Mouse (Mus musculus): ENCODE results near the gene Maco1. TPM values are rescaled to one million over a fixed set of nuclear protein-coding genes. Genes with fewer than 3 reads are reported as not detected.

Gene Maco1
- polyA plus RNA-seq, 1 experiment from 2014 or later = 115 TPM

Other genes with a start within 250 kb of the Maco1 start
- gene Man1c1, start 149.1 kb downstream of the Maco1 start, polyA plus RNA-seq (2014; fragmentation: Nextera tagmentation; extraction: Ambion mirVana) = 5.6 and 7.3 TPM in 2 replicates
- gene Ldlrap1, start 85.3 kb downstream of the Maco1 start, polyA plus RNA-seq (2014; fragmentation: Nextera tagmentation; extraction: Ambion mirVana) = 0.70 and 3.0 TPM in 2 replicates
- 1.8 and 2.1 TPM in 2 replicates for gene Rhd, start 11.2 kb upstream of the Maco1 start, polyA plus RNA-seq (2014; fragmentation: Nextera tagmentation; extraction: Ambion mirVana)
- 207 and 212 TPM in 2 replicates for gene Tmem50a, start 61.7 kb upstream of the Maco1 start, polyA plus RNA-seq (2014; fragmentation: Nextera tagmentation; extraction: Ambion mirVana)
- 484 and 511 TPM in 2 replicates for gene Rsrp1, start 70.2 kb upstream of the Maco1 start, polyA plus RNA-seq (2014; fragmentation: Nextera tagmentation; extraction: Ambion mirVana)
- 52.4 and 59.8 TPM in 2 replicates for gene Syf2, start 77.6 kb upstream of the Maco1 start, polyA plus RNA-seq (2014; fragmentation: Nextera tagmentation; extraction: Ambion mirVana)